Mouse (Mus musculus) lung, adult 2 months (tissue): Measurements from ENCODE around the gene Car15. TPM values are rescaled to one million over a fixed set of nuclear protein-coding genes. Genes with fewer than 3 reads are reported as not detected.

Experiments used
- DNase-seq: peaks from one replicate; pipeline ENCODE4 v3.0.0; 2022
- H3K4me1 ChIP-seq: fragments of 200-500 bp; 2 replicates; pipeline ENCODE4 v1.6.1; 2011; ENCODE audit warnings: low read length; ENCODE audit not compliant: control insufficient read depth, insufficient read depth
- H3K4me3 ChIP-seq: fragments of 200-500 bp; replicated peaks from 2 replicates; pipeline ENCODE3; 2011; ENCODE audit warnings: low read depth, mild to moderate bottlenecking, control low read depth, low read length; ENCODE audit errors: extremely low read depth
- CTCF ChIP-seq: fragments of 200-500 bp; IDR thresholded peaks from 2 replicates; pipeline ENCODE4 v1.5.1; 2011; ENCODE audit warnings: mild to moderate bottlenecking, low read length, control low read depth; ENCODE audit not compliant: insufficient read depth
- POLR2A ChIP-seq: fragments of 200-500 bp; IDR thresholded peaks from 2 replicates; pipeline ENCODE4 v1.6.1; 2011; ENCODE audit warnings: low read depth, mild to moderate bottlenecking, control low read depth, low read length, borderline replicate concordance; ENCODE audit errors: extremely low read depth
- WGBS: fragments of 180-500 bp; shearing (Covaris S2); methylation state at CpG from one replicate; pipeline ENCODE4 v1.1.7; 2018; 5-methylcytosine and 5-hydroxymethylcytosine counted together
- polyA plus RNA-seq: library from polyadenylated mRNA; depleted of rRNA; stranded (reverse); fragments of >200 nt; gene quantifications from 2 replicates; pipeline ENCODE4 v1.2.3, GENCODE M21; 2012; rRNA removed

Gene Car15
- 7.5 and 9.4 TPM in 2 replicates for polyA plus RNA-seq

DNA sequence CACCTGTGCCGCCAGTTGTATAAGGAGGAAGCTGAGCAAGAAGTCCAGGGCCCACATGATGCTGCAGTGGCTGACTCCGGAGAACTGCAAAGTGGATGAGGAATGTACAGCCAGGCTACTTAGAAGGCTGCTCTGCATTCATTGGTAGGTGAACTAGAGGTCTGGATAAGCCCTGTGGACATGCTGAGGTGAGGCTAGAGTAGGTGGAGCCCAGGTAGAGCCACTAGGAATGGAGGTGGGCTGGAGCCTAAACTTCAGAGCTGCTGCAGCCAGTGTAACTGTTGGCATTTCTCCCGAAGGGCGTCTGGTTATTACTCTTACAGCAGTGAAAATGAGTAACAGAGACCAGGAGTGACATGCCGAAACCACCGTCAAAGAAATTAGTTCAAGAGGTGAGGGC, at the start of gene Car15:
Gene Car15, minus strand, starts transcription at position 314 of the 400 bp plus-strand sequence.
- no peak for TF ChIP-seq CTCF
- Histone ChIP-seq H3K4me3 (no peak within 1 kb of the TSS), H3K4me1 (no peaks in the 10 kb centered on the region)
- DNase-seq = no peak
- 78% methylated on average over 6 of the region's 6 CpGs for WGBS

GRCm38 (mm10) chr16:17884116-17884515, 46.0 kb upstream of the Car15 start:
- TF ChIP-seq CTCF = no peak
- TF ChIP-seq POLR2A = no peak
- no peak for DNase-seq
- Histone ChIP-seq H3K4me1 (peaks cover 2% of the 10 kb centered on the region; the same call in 1 of the 2 replicates), H3K4me3 (no peak overlapping the region)
- WGBS = 65% methylated on average over 6 of the region's 6 CpGs

GRCm38 (mm10) chr16:17882196-17882595, 44.0 kb upstream of the Car15 start:
- TF ChIP-seq CTCF = no peak
- no peak for TF ChIP-seq POLR2A
- H3K4me1 ChIP-seq = peaks cover 2% of the 10 kb centered on the region; the same call in 1 of the 2 replicates
- DNase-seq = no peak

GRCm38 (mm10) chr16:17879571-17879970, 41.4 kb upstream of the Car15 start:
- Histone ChIP-seq H3K4me3 (no peak overlapping the region), H3K4me1 (peaks cover 5% of the 10 kb centered on the region; the same call in 1 of the 2 replicates)
- DNase-seq = no peak
- no peak for TF ChIP-seq POLR2A
- no peak for TF ChIP-seq CTCF
- WGBS = 76% methylated on average over 4 of the region's 4 CpGs

More at GRCm38 (mm10) chr16:17882196-17882595, 44.0 kb upstream of the Car15 start:
- H3K4me3 ChIP-seq = no peak overlapping the region

DNA sequence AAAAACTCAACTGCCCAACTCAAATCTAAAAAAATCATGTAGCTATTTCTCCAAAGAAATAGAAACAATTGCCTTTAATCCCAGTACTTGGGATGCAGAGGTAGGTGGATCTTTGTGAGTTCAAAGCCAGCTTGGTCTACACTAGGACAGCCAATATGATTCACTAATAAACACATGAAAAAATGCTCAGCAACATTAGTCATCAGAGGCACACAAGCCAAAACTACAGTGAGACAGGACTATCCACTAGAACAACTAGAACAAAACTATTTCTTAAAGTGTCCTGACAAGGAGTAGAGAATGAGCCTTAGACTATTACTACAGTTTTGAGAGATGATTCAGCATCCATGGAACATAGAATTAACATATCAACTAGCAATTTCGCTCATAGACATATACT, 37.9 kb upstream of the Car15 start:
- WGBS = 98% methylated on average over 1 of the region's 1 CpGs
- TF ChIP-seq CTCF (no peak), POLR2A (no peak)

GRCm38 (mm10) chr16:17875174-17875573, 37.0 kb upstream of the Car15 start:
- DNase-seq = no peak
- 65% methylated on average over 4 of the region's 4 CpGs for WGBS
- TF ChIP-seq POLR2A = no peak
- TF ChIP-seq CTCF = no peak

More for the DNA sequence above, 37.9 kb upstream of the Car15 start:
- Histone ChIP-seq H3K4me1 (peaks cover 3% of the 10 kb centered on the region; the same call in 1 of the 2 replicates), H3K4me3 (no peak overlapping the region)
- no peak for DNase-seq

DNA sequence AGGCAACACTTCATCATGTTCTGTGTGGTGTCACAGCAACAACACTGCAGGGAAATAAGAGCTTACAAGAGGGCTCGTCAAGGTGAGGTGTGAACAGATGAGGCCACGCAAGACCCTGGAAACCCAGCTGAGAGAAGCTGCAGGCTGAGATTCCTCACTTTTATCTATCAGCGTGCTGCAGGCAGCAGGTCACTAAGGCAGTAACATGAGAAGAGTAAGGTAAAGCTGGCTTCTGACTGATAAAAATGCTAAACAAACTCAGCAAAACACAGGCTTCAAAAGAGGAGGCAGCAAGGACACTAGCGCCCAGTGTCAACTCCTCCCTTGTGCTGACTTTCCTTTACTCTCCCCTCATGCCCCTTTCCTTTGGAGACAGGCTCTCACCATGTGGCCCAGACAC, 34.8 kb upstream of the Car15 start:
- DNase-seq = no peak
- TF ChIP-seq CTCF (no peak), POLR2A (no peak)
- Histone ChIP-seq H3K4me1 (peaks cover 3% of the 10 kb centered on the region; the same call in 1 of the 2 replicates), H3K4me3 (no peak overlapping the region)
- WGBS = 62% methylated on average over 4 of the region's 4 CpGs

More at GRCm38 (mm10) chr16:17875174-17875573, 37.0 kb upstream of the Car15 start:
- H3K4me1 ChIP-seq = peaks cover 3% of the 10 kb centered on the region; the same call in 1 of the 2 replicates
- no peak overlapping the region for H3K4me3 ChIP-seq

- Histone ChIP-seq H3K4me3 (no peak overlapping the region), H3K4me1 (peaks cover 3% of the 10 kb centered on the region; the same call in 1 of the 2 replicates)
- DNase-seq = no peak
- TF ChIP-seq POLR2A (no peak), CTCF (no peak)
- 59% methylated on average over 5 of the region's 5 CpGs for WGBS
Observed at GRCm38 (mm10) chr16:17871248-17871647, 33.1 kb upstream of the Car15 start.

GRCm38 (mm10) chr16:17865770-17866169, 27.6 kb upstream of the Car15 start:
- no peaks in the 10 kb centered on the region; the same call in 1 of the 2 replicates for H3K4me1 ChIP-seq
- no peak for DNase-seq
- 51% methylated on average over 6 of the region's 6 CpGs for WGBS
- TF ChIP-seq POLR2A (no peak), CTCF (no peak)
- H3K4me3 ChIP-seq = no peak overlapping the region

GRCm38 (mm10) chr16:17865293-17865692, 27.1 kb upstream of the Car15 start:
- TF ChIP-seq CTCF (no peak), POLR2A (no peak)

More at GRCm38 (mm10) chr16:17865293-17865692, 27.1 kb upstream of the Car15 start:
- 48% methylated on average over 2 of the region's 2 CpGs for WGBS
- no peak overlapping the region for H3K4me3 ChIP-seq
- no peak for DNase-seq
- H3K4me1 ChIP-seq = no peaks in the 10 kb centered on the region; the same call in 1 of the 2 replicates
